Mouse (Mus musculus) stomach, postnatal 0 days (tissue): ENCODE measurements around the gene Ninl.

Experiments
- CTCF ChIP-seq: IDR thresholded peaks from 2 replicates; pipeline ENCODE4 v1.5.1; 2016; ENCODE audit warnings: antibody characterized with exemption, low read depth, mild to moderate bottlenecking, moderate library complexity
- EP300 ChIP-seq: optimal IDR thresholded peaks from 2 replicates; pipeline ENCODE3; 2016; ENCODE audit warnings: antibody characterized with exemption

DNA sequence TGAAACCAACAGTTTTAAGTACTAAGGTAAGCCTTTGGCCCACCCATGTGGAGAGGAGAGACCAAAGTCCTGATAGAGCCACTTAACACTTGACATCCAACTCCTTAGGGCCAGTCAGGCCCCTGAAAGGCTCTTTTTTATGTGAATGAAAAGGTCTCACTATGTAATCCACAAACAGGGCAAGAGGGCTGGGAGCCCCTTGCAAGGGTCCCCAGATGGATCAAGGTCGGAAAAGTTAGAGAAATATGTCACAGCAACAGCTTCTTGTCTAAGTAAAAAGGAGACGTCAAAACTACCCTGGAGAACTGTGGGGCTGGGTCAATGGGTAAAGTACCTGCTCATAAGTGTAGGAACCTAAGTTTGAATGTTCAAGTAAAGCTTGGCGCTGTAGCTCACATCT, 74.5 kb downstream of the Ninl start:
- TF ChIP-seq CTCF, result no peak
- no peak for TF ChIP-seq EP300
